Comparison of ENCODE assay signal across 27 mouse cellular contexts in the genomic region with DNA sequence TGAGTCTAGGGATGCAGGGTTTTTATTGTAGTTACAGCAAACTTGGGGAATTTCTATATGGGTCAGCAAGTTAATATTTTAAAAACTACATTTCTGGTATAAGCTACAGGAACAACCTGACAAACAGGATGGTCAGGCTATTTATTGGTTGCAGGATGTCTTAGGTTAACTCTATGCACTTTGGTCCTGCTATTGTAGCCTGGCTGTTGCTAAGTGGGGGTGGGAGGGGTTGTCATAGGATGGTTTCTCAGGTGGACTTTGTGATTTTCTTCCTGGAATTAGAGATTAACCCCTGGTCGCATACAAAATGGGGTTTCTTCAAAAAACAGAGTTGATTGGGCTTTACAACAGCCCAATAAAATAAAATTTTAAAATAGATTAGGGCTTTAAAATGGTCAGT.
DNase-seq lines count a peak whose midpoint lies in the region; ATAC-seq and TF ChIP-seq lines count a peak whose summit lies in the region.
"Had no signal": no experiment of that assay in that cellular context is flagged by ENCODE, and none has a peak within 500 bp of the region (broad histone marks: within the 10 kb centered on the region; RNA-seq: fewer than 3 reads in every experiment).

No protein-coding gene starts in this region.

- H3K27ac ChIP-seq in intestine, embryonic 15.5 days = no peak overlapping the region
- H3K27ac ChIP-seq in intestine, postnatal 0 days (ENCODE audit: low read depth, low read length) = no peak overlapping the region
- H3K27ac ChIP-seq in midbrain, embryonic 11.5 days (ENCODE audit: low read depth, low read length) = no peak overlapping the region
- no peak overlapping the region for H3K27ac ChIP-seq in midbrain, postnatal 0 days (ENCODE audit: low read depth, low read length)
- H3K27ac ChIP-seq: embryonic facial prominence, embryonic 10.5 days; embryonic facial prominence, embryonic 13.5 days; forebrain, embryonic 12.5 days; forebrain, embryonic 15.5 days; heart, embryonic 15.5 days; hindbrain, embryonic 10.5 days; hindbrain, embryonic 14.5 days had no signal

- no peak for TF ChIP-seq CTCF in intestine, postnatal 0 days (IDR thresholded peaks at IDR 0.05; ENCODE audit: low read depth)
- no peak for TF ChIP-seq CTCF in midbrain, postnatal 0 days (IDR thresholded peaks at IDR 0.05)

- peaks cover 4% of the 10 kb centered on the region; the same call in 1 of the 2 replicates for H3K4me1 ChIP-seq in intestine, embryonic 15.5 days (replicated peaks)
- no peaks in the 10 kb centered on the region; the same call in 1 of the 2 replicates for H3K4me1 ChIP-seq in intestine, postnatal 0 days (replicated peaks; ENCODE audit: control insufficient read depth, insufficient read depth, low read length)
- no peaks in the 10 kb centered on the region for H3K4me1 ChIP-seq in midbrain, embryonic 11.5 days (ENCODE audit: control insufficient read depth, insufficient read depth, low read length)
- H3K4me1 ChIP-seq in midbrain, postnatal 0 days (ENCODE audit: insufficient read depth, low read length) = no peaks in the 10 kb centered on the region
- H3K4me1 ChIP-seq: embryonic facial prominence, embryonic 13.5 days; forebrain, embryonic 12.5 days; forebrain, embryonic 15.5 days; heart, embryonic 12.5 days; heart, embryonic 15.5 days had no signal

- WGBS in intestine, embryonic 15.5 days = 71% methylated on average over 1 of the region's 1 CpGs
- WGBS in intestine, postnatal 0 days = 37% methylated on average over 1 of the region's 1 CpGs
- 76% methylated on average over 1 of the region's 1 CpGs for WGBS in midbrain, embryonic 11.5 days
- WGBS in midbrain, postnatal 0 days = 89% methylated on average over 1 of the region's 1 CpGs

- no peak overlapping the region for H3K4me2 ChIP-seq in intestine, embryonic 15.5 days (replicated peaks)
- no peak overlapping the region for H3K4me2 ChIP-seq in intestine, postnatal 0 days (replicated peaks; ENCODE audit: low read depth)
- no peak overlapping the region for H3K4me2 ChIP-seq in midbrain, embryonic 11.5 days
- H3K4me2 ChIP-seq in midbrain, postnatal 0 days (ENCODE audit: low read depth, low read length, poor library complexity, severe bottlenecking) = no peak overlapping the region
- H3K4me2 ChIP-seq: embryonic facial prominence, embryonic 13.5 days; forebrain, embryonic 12.5 days; forebrain, embryonic 15.5 days; heart, embryonic 12.5 days; heart, embryonic 15.5 days; hindbrain, embryonic 14.5 days had no signal

- H3K27me3 ChIP-seq in intestine, embryonic 15.5 days (replicated peaks) = no peaks in the 10 kb centered on the region
- H3K27me3 ChIP-seq in intestine, postnatal 0 days (replicated peaks; ENCODE audit: control insufficient read depth, insufficient read depth, low read length) = no peaks in the 10 kb centered on the region
- no peaks in the 10 kb centered on the region for H3K27me3 ChIP-seq in midbrain, embryonic 11.5 days (ENCODE audit: control insufficient read depth, insufficient read depth, low read length)
- H3K27me3 ChIP-seq in midbrain, postnatal 0 days (ENCODE audit: insufficient read depth, low read length) = no peaks in the 10 kb centered on the region
- H3K27me3 ChIP-seq: embryonic facial prominence, embryonic 13.5 days; forebrain, embryonic 12.5 days; forebrain, embryonic 15.5 days; heart, embryonic 12.5 days; heart, embryonic 15.5 days had no signal

- no peak overlapping the region for H3K4me3 ChIP-seq in intestine, embryonic 15.5 days (replicated peaks)
- H3K4me3 ChIP-seq in intestine, postnatal 0 days (ENCODE audit: low read depth, low read length) = no peak overlapping the region
- H3K4me3 ChIP-seq in midbrain, embryonic 11.5 days (ENCODE audit: low read depth, low read length) = no peak overlapping the region
- H3K4me3 ChIP-seq in midbrain, postnatal 0 days (ENCODE audit: low read depth, low read length) = no peak overlapping the region
- H3K4me3 ChIP-seq: embryonic facial prominence, embryonic 10.5 days; embryonic facial prominence, embryonic 13.5 days; erythroblast, embryonic 14.5 days; forebrain, embryonic 12.5 days; forebrain, embryonic 15.5 days; heart, embryonic 12.5 days; heart, embryonic 15.5 days; hindbrain, embryonic 10.5 days had no signal

- H3K36me3 ChIP-seq in intestine, embryonic 15.5 days = no peaks in the 10 kb centered on the region
- H3K36me3 ChIP-seq in intestine, postnatal 0 days (ENCODE audit: control insufficient read depth, insufficient read depth) = no peaks in the 10 kb centered on the region
- H3K36me3 ChIP-seq in midbrain, embryonic 11.5 days (ENCODE audit: control insufficient read depth, insufficient read depth, low read length) = no peaks in the 10 kb centered on the region
- H3K36me3 ChIP-seq in midbrain, postnatal 0 days (ENCODE audit: insufficient read depth, low read length) = no peaks in the 10 kb centered on the region
- H3K36me3 ChIP-seq: embryonic facial prominence, embryonic 10.5 days; embryonic facial prominence, embryonic 13.5 days; forebrain, embryonic 12.5 days; forebrain, embryonic 15.5 days; heart, embryonic 12.5 days; heart, embryonic 15.5 days; hindbrain, embryonic 10.5 days had no signal

- peak; percentile 86 for ATAC-seq in intestine, embryonic 15.5 days
- ATAC-seq in intestine, postnatal 0 days = no peak
- no peak for ATAC-seq in midbrain, embryonic 11.5 days (ENCODE audit: low FRiP score)
- ATAC-seq in midbrain, postnatal 0 days (ENCODE audit: low FRiP score) = no peak
- ATAC-seq: activated CD4-positive, CD25-positive, alpha-beta regulatory T cell, adult 4 months; forebrain, embryonic 15.5 days had no signal

- DNase-seq in kidney, adult 8-10 months = peak; percentile 8 to 36
- DNase-seq in kidney, postnatal 14 days = no peak
- DNase-seq in midbrain, embryonic 11.5 days (ENCODE audit: low spot score, missing footprints) = peak; percentile 12
- DNase-seq in midbrain, postnatal 0 days (ENCODE audit: low spot score) = no peak
- DNase-seq: adrenal gland, adult 8-10 months; adrenal gland, postnatal 25 days; cerebellum, adult 11-12 months; cerebellum, adult 8-10 months; cerebellum, postnatal 10 days; cerebellum, postnatal 36 days; embryo, embryonic 11 days; gastrocnemius, postnatal 25 days; heart, adult 18-20 months; heart, postnatal 10 days; heart, postnatal 36 days had no signal

- no peak overlapping the region for H3K9ac ChIP-seq in intestine, embryonic 15.5 days
- H3K9ac ChIP-seq in intestine, postnatal 0 days (ENCODE audit: low read depth, low read length) = no peak overlapping the region
- H3K9ac ChIP-seq in midbrain, embryonic 11.5 days (ENCODE audit: low read length) = no peak overlapping the region
- no peak overlapping the region for H3K9ac ChIP-seq in midbrain, postnatal 0 days (replicated peaks; ENCODE audit: low read length, poor library complexity, severe bottlenecking)
- H3K9ac ChIP-seq: embryonic facial prominence, embryonic 13.5 days; forebrain, embryonic 12.5 days; forebrain, embryonic 15.5 days; heart, embryonic 12.5 days; heart, embryonic 15.5 days; hindbrain, embryonic 14.5 days had no signal

- H3K9me3 ChIP-seq in intestine, embryonic 15.5 days = no peaks in the 10 kb centered on the region
- no peaks in the 10 kb centered on the region for H3K9me3 ChIP-seq in intestine, postnatal 0 days (ENCODE audit: control insufficient read depth)
- no peaks in the 10 kb centered on the region for H3K9me3 ChIP-seq in midbrain, embryonic 11.5 days (ENCODE audit: control insufficient read depth, low read length)
- no peaks in the 10 kb centered on the region for H3K9me3 ChIP-seq in midbrain, postnatal 0 days (ENCODE audit: low read length)
- H3K9me3 ChIP-seq: embryonic facial prominence, embryonic 10.5 days; embryonic facial prominence, embryonic 13.5 days; forebrain, embryonic 12.5 days; forebrain, embryonic 15.5 days; heart, embryonic 15.5 days; hindbrain, embryonic 10.5 days had no signal

Comparison
In these comparisons a context has a peak if more than half of its experiments do, and no peak if none do; other contexts are left out.
1. DNase-seq: peak in kidney, adult 8-10 months (2 of 2) and midbrain, embryonic 11.5 days (single experiment); none in kidney, postnatal 14 days (single experiment) and midbrain, postnatal 0 days (single experiment).